Mouse (Mus musculus) cerebellum, adult 2 months (tissue): ENCODE data around the gene Tle6.

ENCODE experiments used
- CTCF ChIP-seq: fragments of 200-500 bp; IDR thresholded peaks from 2 replicates; pipeline ENCODE4 v1.5.1; 2011; ENCODE audit warnings: low read depth, mild to moderate bottlenecking, control low read depth, low read length, moderate library complexity, borderline replicate concordance; ENCODE audit not compliant: insufficient read depth
- POLR2A ChIP-seq: fragments of 200-500 bp; IDR thresholded peaks from 2 replicates; pipeline ENCODE4 v1.6.1; 2011; ENCODE audit warnings: low read length, control low read depth, borderline replicate concordance; ENCODE audit not compliant: insufficient read depth

DNA sequence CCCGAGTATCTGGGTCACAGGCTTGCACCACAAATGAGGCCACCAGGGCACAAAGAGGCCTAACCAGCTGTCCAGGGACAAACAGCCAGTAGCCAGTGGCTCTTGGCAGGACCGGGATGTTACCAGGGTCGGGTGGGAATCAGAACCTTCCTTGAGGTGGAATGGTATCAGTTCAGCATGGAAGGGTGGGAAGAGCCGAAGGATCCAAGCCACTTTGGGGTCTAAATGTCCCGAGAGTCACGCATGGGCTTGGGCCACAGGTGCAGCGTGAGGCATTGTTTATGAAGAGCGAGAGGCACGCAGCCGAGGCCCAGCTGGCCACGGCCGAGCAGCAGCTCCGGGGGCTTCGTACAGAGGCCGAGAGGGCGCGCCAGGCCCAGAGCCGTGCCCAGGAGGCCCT is 43.8 kb upstream of the Tle6 start:
- TF ChIP-seq CTCF: no peak
- TF ChIP-seq POLR2A: no peak
